24 mouse cellular contexts compared by ENCODE assay signal in the genomic region with DNA sequence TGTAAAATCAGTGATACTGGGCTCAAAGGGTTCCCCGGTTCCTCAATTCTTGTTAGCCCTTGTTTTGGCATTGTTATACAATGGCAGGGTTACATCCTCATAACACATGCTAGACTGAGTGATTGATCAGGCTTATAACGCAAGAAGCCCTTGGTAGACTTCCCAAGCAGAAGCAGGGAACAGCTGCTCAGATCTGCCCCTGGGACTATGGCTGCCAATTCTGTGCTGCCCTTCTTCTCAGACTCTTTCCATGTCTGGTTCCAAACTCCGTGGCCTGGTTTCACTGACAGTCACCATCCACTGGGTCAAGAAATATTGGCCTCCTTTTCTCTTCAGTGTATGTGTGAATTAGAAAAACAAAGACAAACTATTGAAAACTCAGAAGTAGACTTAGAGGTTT. TPM values are rescaled to one million over a fixed set of nuclear protein-coding genes. Genes with fewer than 3 reads are reported as not detected.
"Had no signal": no experiment of that assay in that cellular context is flagged by ENCODE, and none has a peak within 500 bp of the region (broad histone marks: within the 10 kb centered on the region; RNA-seq: fewer than 3 reads in every experiment).

No protein-coding gene starts in this region.

- H3K4me2 ChIP-seq: kidney, embryonic 15.5 days; limb, embryonic 12.5 days; limb, embryonic 15.5 days; liver, embryonic 11.5 days; lung, embryonic 15.5 days; midbrain, embryonic 12.5 days; midbrain, embryonic 15.5 days; neural tube, embryonic 12.5 days; neural tube, embryonic 15.5 days; stomach, embryonic 15.5 days had no signal

- H3K9ac ChIP-seq: kidney, embryonic 15.5 days; limb, embryonic 12.5 days; limb, embryonic 15.5 days; liver, embryonic 14.5 days; liver, postnatal 0 days; lung, embryonic 15.5 days; midbrain, embryonic 12.5 days; midbrain, embryonic 15.5 days; neural tube, embryonic 12.5 days; neural tube, embryonic 15.5 days; stomach, embryonic 15.5 days had no signal

- H3K4me3 ChIP-seq: kidney, embryonic 15.5 days; left cerebral cortex, adult 2 months; limb, embryonic 12.5 days; limb, embryonic 15.5 days; lung, embryonic 15.5 days; midbrain, embryonic 12.5 days; midbrain, embryonic 15.5 days; neural tube, embryonic 12.5 days; neural tube, embryonic 15.5 days; stomach, embryonic 15.5 days had no signal

- H3K9me3 ChIP-seq: kidney, embryonic 15.5 days; limb, embryonic 12.5 days; limb, embryonic 15.5 days; lung, embryonic 15.5 days; midbrain, embryonic 12.5 days; midbrain, embryonic 15.5 days; neural tube, embryonic 12.5 days; neural tube, embryonic 15.5 days; stomach, embryonic 15.5 days had no signal

- H3K27me3 ChIP-seq: kidney, embryonic 15.5 days; limb, embryonic 12.5 days; limb, embryonic 15.5 days; lung, embryonic 15.5 days; midbrain, embryonic 12.5 days; midbrain, embryonic 15.5 days; neural tube, embryonic 12.5 days; neural tube, embryonic 15.5 days; stomach, embryonic 15.5 days had no signal

- H3K27ac ChIP-seq: kidney, embryonic 15.5 days; left cerebral cortex, adult 2 months; limb, embryonic 12.5 days; limb, embryonic 15.5 days; liver, embryonic 14.5 days; lung, embryonic 15.5 days; macrophage; midbrain, embryonic 12.5 days; midbrain, embryonic 15.5 days; neural tube, embryonic 12.5 days; neural tube, embryonic 15.5 days; stomach, embryonic 15.5 days had no signal

- H3K36me3 ChIP-seq: kidney, embryonic 15.5 days; limb, embryonic 12.5 days; limb, embryonic 15.5 days; lung, embryonic 15.5 days; midbrain, embryonic 12.5 days; midbrain, embryonic 15.5 days; neural tube, embryonic 12.5 days; neural tube, embryonic 15.5 days; stomach, embryonic 15.5 days had no signal

- ATAC-seq: liver, postnatal 0 days; midbrain, embryonic 15.5 days had no signal

- H3K4me1 ChIP-seq: midbrain, embryonic 12.5 days; midbrain, embryonic 15.5 days; neural tube, embryonic 12.5 days; neural tube, embryonic 15.5 days had no signal

- DNase-seq: kidney, adult 11 months; kidney, adult 8-10 months; kidney, postnatal 10 days; kidney, postnatal 36 days; layer of hippocampus, postnatal 36 days; liver, postnatal 0 days; right cerebral cortex, adult 18-20 months; right cerebral cortex, postnatal 14 days; right cerebral cortex, postnatal 4 days; spleen, adult 18-20 months; thymus, postnatal 25 days had no signal

RNA-seq across cellular contexts. Expression of gene Tmem100, which starts 46.5 kb away (rescaled TPM):
- polyA plus RNA-seq: macrophage had no signal
